17 mouse cellular contexts compared by ENCODE assay signal in the genomic region with DNA sequence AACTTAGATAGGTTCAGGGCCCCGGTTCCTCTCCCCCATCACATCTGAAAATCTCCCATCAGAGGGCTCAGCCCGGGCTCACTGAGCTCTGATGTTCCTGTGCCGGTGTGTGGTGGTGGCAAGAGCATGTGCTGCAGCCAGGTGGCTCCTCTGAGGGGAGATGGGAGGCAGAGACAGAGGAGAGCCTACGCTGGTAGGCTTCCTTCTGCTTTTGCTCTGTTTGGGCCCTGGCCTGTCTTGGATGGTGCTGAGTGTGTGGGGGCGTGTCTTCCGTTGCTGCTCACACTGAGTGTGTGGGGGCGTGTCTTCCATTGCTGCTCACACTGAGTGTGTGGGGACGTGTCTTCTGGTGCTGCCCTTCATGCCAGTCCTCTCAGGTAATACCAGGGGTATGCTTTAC. TPM values are rescaled to one million over a fixed set of nuclear protein-coding genes. Genes with fewer than 3 reads are reported as not detected.
DNase-seq lines count a peak whose midpoint lies in the region; ATAC-seq lines count a peak whose summit lies in the region.
"Had no signal": no experiment of that assay in that cellular context is flagged by ENCODE, and none has a peak within 500 bp of the region (broad histone marks: within the 10 kb centered on the region; RNA-seq: fewer than 3 reads in every experiment).

No protein-coding gene starts in this region.

- no peak overlapping the region for H3K27ac ChIP-seq in hindbrain, embryonic 13.5 days
- no peak overlapping the region for H3K27ac ChIP-seq in hindbrain, embryonic 12.5 days
- no peak overlapping the region for H3K27ac ChIP-seq in lung, embryonic 15.5 days
- H3K27ac ChIP-seq in embryonic facial prominence, embryonic 10.5 days (replicated peaks), result peak overlapping the region; percentile 48
- H3K27ac ChIP-seq: liver, embryonic 14.5 days had no signal

- no peak for DNase-seq in lung, postnatal 4 days
- DNase-seq in embryonic facial prominence, embryonic 10.5 days (ENCODE audit: low spot score), result no peak
- peak; percentile 65 for DNase-seq in thymus, postnatal 14 days
- DNase-seq in ovary, postnatal 36 days (ENCODE audit: low spot score), result no peak
- DNase-seq: cerebellum, adult 11 months; cerebellum, postnatal 14 days; forebrain, postnatal 0 days; gastrocnemius, postnatal 10 days; heart, adult 18-20 months; kidney, adult 8-10 months had no signal

- H3K4me2 ChIP-seq in hindbrain, embryonic 13.5 days, result no peak overlapping the region
- H3K4me2 ChIP-seq in hindbrain, embryonic 12.5 days (replicated peaks), result no peak overlapping the region
- no peak overlapping the region for H3K4me2 ChIP-seq in lung, embryonic 15.5 days

- H3K4me3 ChIP-seq in hindbrain, embryonic 13.5 days, result no peak overlapping the region
- no peak overlapping the region for H3K4me3 ChIP-seq in hindbrain, embryonic 12.5 days
- no peak overlapping the region for H3K4me3 ChIP-seq in lung, embryonic 15.5 days
- no peak overlapping the region for H3K4me3 ChIP-seq in embryonic facial prominence, embryonic 10.5 days
- H3K4me3 ChIP-seq: erythroblast, embryonic 14.5 days; megakaryocyte, embryonic 14.5 days had no signal

- peak; percentile 49; the same call in 1 of the 2 replicates for ATAC-seq in hindbrain, embryonic 13.5 days (ENCODE audit: low FRiP score)
- ATAC-seq in hindbrain, embryonic 12.5 days (ENCODE audit: low FRiP score), result no peak
- peak; percentile 46; the same call in 1 of the 2 replicates for ATAC-seq in lung, embryonic 15.5 days (ENCODE audit: borderline replicate concordance, extremely low read depth, low FRiP score, low TSS enrichment)
- ATAC-seq: forebrain, postnatal 0 days; lung, postnatal 0 days had no signal

- no peaks in the 10 kb centered on the region for H3K27me3 ChIP-seq in hindbrain, embryonic 13.5 days
- H3K27me3 ChIP-seq in hindbrain, embryonic 12.5 days, result no peaks in the 10 kb centered on the region; the same call in 1 of the 2 replicates
- H3K27me3 ChIP-seq in lung, embryonic 15.5 days, result no peaks in the 10 kb centered on the region
- H3K27me3 ChIP-seq in embryonic facial prominence, embryonic 10.5 days (replicated peaks; ENCODE audit: low read depth, poor library complexity, severe bottlenecking), result peaks cover 4% of the 10 kb centered on the region; the same call in 1 of the 2 replicates

- peaks cover 9% of the 10 kb centered on the region; the same call in 1 of the 2 replicates for H3K4me1 ChIP-seq in hindbrain, embryonic 13.5 days (replicated peaks)
- peaks cover 18% of the 10 kb centered on the region; the same call in 1 of the 2 replicates for H3K4me1 ChIP-seq in hindbrain, embryonic 12.5 days
- no peaks in the 10 kb centered on the region for H3K4me1 ChIP-seq in lung, embryonic 15.5 days
- peaks cover 75% of the 10 kb centered on the region for H3K4me1 ChIP-seq in embryonic facial prominence, embryonic 10.5 days

- no peaks in the 10 kb centered on the region for H3K9me3 ChIP-seq in hindbrain, embryonic 13.5 days
- H3K9me3 ChIP-seq in hindbrain, embryonic 12.5 days (replicated peaks), result no peaks in the 10 kb centered on the region
- H3K9me3 ChIP-seq in lung, embryonic 15.5 days, result no peaks in the 10 kb centered on the region
- H3K9me3 ChIP-seq in embryonic facial prominence, embryonic 10.5 days, result no peaks in the 10 kb centered on the region
- H3K9me3 ChIP-seq: megakaryocyte, embryonic 14.5 days had no signal

- peaks cover 8% of the 10 kb centered on the region for H3K36me3 ChIP-seq in hindbrain, embryonic 13.5 days
- H3K36me3 ChIP-seq in hindbrain, embryonic 12.5 days, result no peaks in the 10 kb centered on the region
- no peaks in the 10 kb centered on the region for H3K36me3 ChIP-seq in lung, embryonic 15.5 days
- H3K36me3 ChIP-seq in embryonic facial prominence, embryonic 10.5 days (replicated peaks), result peaks cover 18% of the 10 kb centered on the region

- no peak overlapping the region for H3K9ac ChIP-seq in hindbrain, embryonic 13.5 days
- no peak overlapping the region for H3K9ac ChIP-seq in hindbrain, embryonic 12.5 days
- no peak overlapping the region for H3K9ac ChIP-seq in lung, embryonic 15.5 days
- H3K9ac ChIP-seq: forebrain, postnatal 0 days; liver, embryonic 14.5 days had no signal

- 85% methylated on average over 8 of the region's 8 CpGs for WGBS in hindbrain, embryonic 13.5 days
- WGBS in hindbrain, embryonic 12.5 days, result 84% methylated on average over 8 of the region's 8 CpGs
- 69% methylated on average over 8 of the region's 8 CpGs for WGBS in lung, embryonic 15.5 days
- WGBS in embryonic facial prominence, embryonic 10.5 days, result 83% methylated on average over 8 of the region's 8 CpGs

RNA-seq across cellular contexts. Expression of gene Lmf1, which starts 23.5 kb away (rescaled TPM):
- polyA plus RNA-seq in hindbrain, embryonic 13.5 days (2015; fragmentation: Nextera tagmentation; extraction: Ambion mirVana), result 22.6 and 24.0 TPM in 2 replicates
- 25.7 and 26.2 TPM in 2 replicates for polyA plus RNA-seq in hindbrain, embryonic 12.5 days (2016; fragmentation: Nextera tagmentation; extraction: Ambion mirVana)
- polyA plus RNA-seq in lung, embryonic 15.5 days (2015; fragmentation: Nextera tagmentation; extraction: Ambion mirVana), result 25.7 and 26.7 TPM in 2 replicates
- polyA plus RNA-seq in embryonic facial prominence, embryonic 10.5 days (2016; fragmentation: Nextera tagmentation; extraction: Ambion mirVana), result 26.3 and 26.6 TPM in 2 replicates

RNA-seq across cellular contexts. Expression of gene Sox8, which starts 31.9 kb away (rescaled TPM):
- polyA plus RNA-seq in hindbrain, embryonic 13.5 days (2015; fragmentation: Nextera tagmentation; extraction: Ambion mirVana), result 11.1 and 11.8 TPM in 2 replicates
- polyA plus RNA-seq in hindbrain, embryonic 12.5 days (2016; fragmentation: Nextera tagmentation; extraction: Ambion mirVana), result 11.8 and 12.7 TPM in 2 replicates
- polyA plus RNA-seq in lung, embryonic 15.5 days (2015; fragmentation: Nextera tagmentation; extraction: Ambion mirVana), result 0.35 and 0.76 TPM in 2 replicates
- polyA plus RNA-seq in embryonic facial prominence, embryonic 10.5 days (2016; fragmentation: Nextera tagmentation; extraction: Ambion mirVana), result 12.5 and 13.1 TPM in 2 replicates
- polyA plus RNA-seq: erythroblast, embryonic 14.5 days had no signal
